In the genomic region with DNA sequence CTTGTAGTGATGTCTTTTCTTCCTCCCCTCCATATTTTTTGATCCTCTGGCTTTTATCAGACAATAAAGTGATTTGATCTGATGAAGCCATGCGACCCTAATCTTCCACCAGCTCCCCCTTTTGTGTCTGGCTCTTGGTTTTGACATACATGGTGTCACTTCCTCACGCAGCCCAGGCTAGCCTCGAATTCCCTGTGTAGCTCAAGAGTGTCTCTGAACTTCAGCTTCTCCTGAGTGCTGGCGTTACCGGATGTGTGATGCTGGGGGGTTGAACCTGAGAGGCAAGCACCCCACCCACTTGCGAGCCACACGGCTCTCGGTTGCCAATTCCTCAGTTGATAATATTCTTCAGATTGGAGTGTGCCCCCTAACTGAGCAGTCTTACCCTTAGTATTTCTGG, we compare ENCODE assay signal across 11 mouse cellular contexts. TPM values are rescaled to one million over a fixed set of nuclear protein-coding genes. Genes with fewer than 3 reads are reported as not detected.
"Had no signal": no experiment of that assay in that cellular context is flagged by ENCODE, and none has a peak within 500 bp of the region (broad histone marks: within the 10 kb centered on the region; RNA-seq: fewer than 3 reads in every experiment).

No protein-coding gene starts in this region.

- H3K27me3 ChIP-seq: limb, embryonic 15.5 days; liver, embryonic 12.5 days; neural tube, embryonic 15.5 days had no signal

- H3K9me3 ChIP-seq: limb, embryonic 15.5 days; liver, embryonic 12.5 days; megakaryocyte, embryonic 14.5 days; midbrain, embryonic 12.5 days; neural tube, embryonic 15.5 days had no signal

- DNase-seq: kidney, adult 8-10 months; lung, embryonic 14.5 days; lung, postnatal 10 days; right cerebral cortex, adult 18-20 months; right cerebral cortex, postnatal 25 days had no signal

- ATAC-seq: liver, embryonic 12.5 days had no signal

- H3K9ac ChIP-seq: limb, embryonic 15.5 days; liver, embryonic 12.5 days; lung, embryonic 14.5 days; midbrain, embryonic 12.5 days; neural tube, embryonic 15.5 days had no signal

- H3K4me2 ChIP-seq: limb, embryonic 15.5 days; liver, embryonic 12.5 days; lung, embryonic 14.5 days; midbrain, embryonic 12.5 days; neural tube, embryonic 15.5 days had no signal

- H3K4me1 ChIP-seq: liver, embryonic 12.5 days; midbrain, embryonic 12.5 days had no signal

- H3K27ac ChIP-seq: liver, embryonic 12.5 days; macrophage; midbrain, embryonic 12.5 days had no signal

- H3K4me3 ChIP-seq: limb, embryonic 15.5 days; liver, embryonic 12.5 days; megakaryocyte, embryonic 14.5 days; midbrain, embryonic 12.5 days; neural tube, embryonic 15.5 days had no signal

RNA-seq across cellular contexts. Expression of a gene that starts 49.7 kb away (rescaled TPM):
- polyA plus RNA-seq: macrophage had no signal
